Mouse (Mus musculus) retina, postnatal 7 days (tissue): ENCODE measurements around the gene Zfp30.

Experiments
- DNase-seq: peaks from one replicate; pipeline ENCODE4 v3.0.0-alpha.2; 2012; ENCODE audit warnings: low read depth, low spot score

The Zfp30 gene

DNA sequence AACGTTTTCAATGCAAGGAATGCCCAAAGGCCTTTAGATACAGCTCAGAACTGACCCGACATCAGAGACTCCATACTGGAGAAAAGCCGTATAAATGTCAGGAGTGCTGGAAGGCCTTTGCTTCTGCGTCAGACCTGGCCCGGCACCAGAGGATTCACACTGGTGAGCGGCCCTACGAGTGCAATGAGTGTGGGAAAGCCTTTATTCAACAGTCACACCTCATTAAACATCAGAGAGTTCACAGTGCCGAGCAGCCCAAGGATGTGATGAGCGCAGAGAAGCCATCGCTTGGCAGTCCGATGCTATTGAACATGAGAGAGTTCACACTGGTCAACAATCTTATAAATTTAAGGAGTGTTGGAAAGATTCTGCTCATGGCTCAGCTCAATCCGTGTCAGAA, 46.0 kb downstream of the Zfp30 start:
- DNase-seq = no peak

DNA sequence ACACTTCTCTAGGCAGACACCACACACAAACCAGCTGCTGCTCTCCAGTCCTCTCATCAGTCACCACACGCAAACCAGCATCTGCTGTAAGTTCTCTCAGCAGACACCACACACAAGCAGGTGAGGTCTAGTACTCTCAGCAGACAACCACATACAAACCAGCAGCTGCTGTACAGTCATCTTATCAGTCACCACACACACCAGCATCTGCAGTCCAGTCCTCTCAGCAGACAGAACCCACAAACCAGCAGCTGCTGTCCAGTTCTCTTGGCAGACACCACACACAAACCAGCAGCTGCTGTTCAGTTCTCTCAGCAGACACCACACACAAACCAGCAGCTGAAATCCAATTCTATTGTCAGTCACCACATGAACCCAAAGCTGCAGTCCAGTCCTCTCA, 53.0 kb downstream of the Zfp30 start:
- DNase-seq = no peak

DNA sequence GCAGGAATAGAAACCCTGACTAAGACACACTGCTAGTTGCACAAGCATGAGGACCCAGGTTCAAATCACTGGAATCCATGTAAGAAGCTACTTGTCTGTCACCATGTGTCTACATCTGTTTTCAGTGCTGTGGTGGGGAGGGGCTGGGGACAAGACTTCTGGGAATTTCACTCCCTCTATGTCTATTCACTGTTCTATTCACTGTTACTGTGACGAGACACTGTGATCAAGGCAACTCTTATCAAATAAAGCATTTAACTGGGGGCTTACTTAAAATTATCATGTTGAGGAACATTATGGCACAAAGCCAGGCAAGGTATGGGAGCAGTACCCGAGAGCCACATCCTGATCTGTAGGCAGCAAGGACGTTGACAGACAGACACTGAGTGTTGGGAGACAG, 55.5 kb downstream of the Zfp30 start:
- no peak for DNase-seq

DNA sequence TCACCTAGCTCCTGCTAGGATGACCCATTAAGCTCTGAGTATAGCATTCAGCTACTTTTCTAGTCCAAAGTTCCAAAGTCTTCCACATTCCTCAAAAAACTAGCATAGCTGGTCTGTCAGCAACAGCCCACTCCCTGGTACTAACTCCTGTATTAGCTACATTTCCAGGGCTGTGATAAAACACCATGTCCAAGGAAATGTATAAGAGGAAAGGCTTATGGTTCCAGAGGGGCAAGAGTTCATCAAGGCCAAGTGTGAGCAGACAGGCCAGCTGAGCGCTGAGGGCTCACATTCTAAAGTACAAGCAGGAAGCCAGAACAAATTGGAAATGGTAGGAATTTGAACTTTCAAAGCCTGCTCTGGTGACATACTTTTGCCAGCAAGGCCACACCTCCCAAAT, 58.3 kb downstream of the Zfp30 start:
- DNase-seq = no peak
